Mouse (Mus musculus) lung, postnatal 0 days (tissue): Measurements from ENCODE around the gene Lhx1.

Experiments
- CTCF ChIP-seq: IDR thresholded peaks from 2 replicates; pipeline ENCODE4 v1.5.1; 2016; ENCODE audit warnings: antibody characterized with exemption, mild to moderate bottlenecking
- EP300 ChIP-seq: IDR thresholded peaks from 2 replicates; pipeline ENCODE4 v1.6.1; 2016; ENCODE audit warnings: antibody characterized with exemption, mild to moderate bottlenecking, control low read depth

DNA sequence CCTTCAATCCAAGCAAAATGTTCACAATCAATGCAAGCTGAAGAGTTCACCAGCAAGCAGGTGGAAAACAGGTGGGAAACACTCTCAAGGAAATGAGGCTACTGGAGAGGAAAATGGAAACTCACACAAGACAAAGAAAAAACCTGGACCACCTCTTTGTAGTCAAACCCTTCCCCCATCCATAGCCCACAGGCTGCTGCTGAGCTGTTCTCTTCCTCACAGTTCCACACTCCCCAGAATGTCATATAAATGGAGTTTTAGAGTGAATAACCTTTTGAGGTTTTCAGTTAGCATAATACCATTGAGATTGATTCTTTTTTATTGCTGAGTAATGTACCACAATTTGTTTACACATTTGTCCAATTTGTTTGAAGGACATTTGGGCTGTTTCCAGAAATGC, 28.4 kb downstream of the Lhx1 start:
- TF ChIP-seq CTCF (no peak), EP300 (no peak)
